Mouse (Mus musculus) lung, adult 2 months (tissue): ENCODE measurements around the gene Cytl1. TPM values are rescaled to one million over a fixed set of nuclear protein-coding genes. Genes with fewer than 3 reads are reported as not detected.

Experiments
- DNase-seq: peaks from one replicate; pipeline ENCODE4 v3.0.0; 2022
- H3K4me1 ChIP-seq: fragments of 200-500 bp; 2 replicates; pipeline ENCODE4 v1.6.1; 2011; ENCODE audit warnings: low read length; ENCODE audit not compliant: control insufficient read depth, insufficient read depth
- H3K4me3 ChIP-seq: fragments of 200-500 bp; replicated peaks from 2 replicates; pipeline ENCODE3; 2011; ENCODE audit warnings: low read depth, mild to moderate bottlenecking, control low read depth, low read length; ENCODE audit errors: extremely low read depth
- CTCF ChIP-seq: fragments of 200-500 bp; IDR thresholded peaks from 2 replicates; pipeline ENCODE4 v1.5.1; 2011; ENCODE audit warnings: mild to moderate bottlenecking, low read length, control low read depth; ENCODE audit not compliant: insufficient read depth
- POLR2A ChIP-seq: fragments of 200-500 bp; IDR thresholded peaks from 2 replicates; pipeline ENCODE4 v1.6.1; 2011; ENCODE audit warnings: low read depth, mild to moderate bottlenecking, control low read depth, low read length, borderline replicate concordance; ENCODE audit errors: extremely low read depth
- WGBS: fragments of 180-500 bp; shearing (Covaris S2); methylation state at CpG from one replicate; pipeline ENCODE4 v1.1.7; 2018; 5-methylcytosine and 5-hydroxymethylcytosine counted together
- polyA plus RNA-seq: library from polyadenylated mRNA; depleted of rRNA; stranded (reverse); fragments of >200 nt; gene quantifications from 2 replicates; pipeline ENCODE4 v1.2.3, GENCODE M21; 2012

Cytl1 gene
- polyA plus RNA-seq, 1 experiment, result 50.8 TPM

- TF ChIP-seq CTCF (peak; percentile 41; the same call in 1 of the 2 replicates), POLR2A (no peak)
- peak; percentile 28 for DNase-seq
- H3K4me3 ChIP-seq, result no peak overlapping the region
- H3K4me1 ChIP-seq, result no peaks in the 10 kb centered on the region
- WGBS, result under 1% methylated on average over 14 of the region's 14 CpGs
These were observed 17.8 kb upstream of the Cytl1 start for GRCm38 (mm10) chr5:37717384-37717963.

- Histone ChIP-seq H3K4me1 (no peaks in the 10 kb centered on the region), H3K4me3 (no peak overlapping the region)
- TF ChIP-seq CTCF (no peak), POLR2A (no peak)
- no peak for DNase-seq
- 17% methylated on average over 6 of the region's 6 CpGs for WGBS
These were observed 14.6 kb upstream of the Cytl1 start for GRCm38 (mm10) chr5:37720670-37721069.

GRCm38 (mm10) chr5:37725220-37725886 is 10.0 kb upstream of the Cytl1 start:
- no peaks in the 10 kb centered on the region for H3K4me1 ChIP-seq
- no peak for DNase-seq
- TF ChIP-seq POLR2A (no peak), CTCF (no peak)
- no peak overlapping the region for H3K4me3 ChIP-seq
- WGBS, result 25% methylated on average over 4 of the region's 4 CpGs

GRCm38 (mm10) chr5:37730781-37731180 is 4.5 kb upstream of the Cytl1 start:
- no peak for DNase-seq
- 69% methylated on average over 2 of the region's 2 CpGs for WGBS
- Histone ChIP-seq H3K4me3 (no peak overlapping the region), H3K4me1 (no peaks in the 10 kb centered on the region)
- TF ChIP-seq CTCF (no peak), POLR2A (no peak)

GRCm38 (mm10) chr5:37736213-37736612 is 894 bp downstream of the Cytl1 start:
- no peak overlapping the region for H3K4me3 ChIP-seq
- WGBS, result 50% methylated on average over 7 of the region's 7 CpGs

GRCm38 (mm10) chr5:37743889-37744707 is 8.8 kb downstream of the Cytl1 start:
- WGBS, result 57% methylated on average over 13 of the region's 13 CpGs

More at GRCm38 (mm10) chr5:37736213-37736612, 894 bp downstream of the Cytl1 start:
- H3K4me1 ChIP-seq, result no peaks in the 10 kb centered on the region
- TF ChIP-seq POLR2A (no peak), CTCF (no peak)
- no peak for DNase-seq

GRCm38 (mm10) chr5:37752027-37752967 is 17.0 kb downstream of the Cytl1 start:
- H3K4me1 ChIP-seq, result no peaks in the 10 kb centered on the region
- TF ChIP-seq CTCF (peak; percentile 66), POLR2A (no peak)
- 59% methylated on average over 8 of the region's 8 CpGs for WGBS
- H3K4me3 ChIP-seq, result no peak overlapping the region
- DNase-seq, result peak; percentile 35

More at GRCm38 (mm10) chr5:37743889-37744707, 8.8 kb downstream of the Cytl1 start:
- Histone ChIP-seq H3K4me1 (no peaks in the 10 kb centered on the region), H3K4me3 (no peak overlapping the region)
- no peak for TF ChIP-seq CTCF
- TF ChIP-seq POLR2A, result no peak
- DNase-seq, result peak; percentile 15

GRCm38 (mm10) chr5:37753366-37753765 is 18.0 kb downstream of the Cytl1 start:
- no peak for TF ChIP-seq POLR2A
- no peak overlapping the region for H3K4me3 ChIP-seq
- WGBS, result 68% methylated on average over 7 of the region's 7 CpGs
- no peak for DNase-seq
- H3K4me1 ChIP-seq, result no peaks in the 10 kb centered on the region

- no peak for DNase-seq
- Histone ChIP-seq H3K4me3 (no peak overlapping the region), H3K4me1 (no peaks in the 10 kb centered on the region)
- 81% methylated on average over 3 of the region's 3 CpGs for WGBS
- TF ChIP-seq POLR2A, result no peak
- no peak for TF ChIP-seq CTCF
These were observed 26.7 kb downstream of the Cytl1 start for GRCm38 (mm10) chr5:37762046-37762445.

- TF ChIP-seq POLR2A (no peak), CTCF (no peak)
- 72% methylated on average over 8 of the region's 8 CpGs for WGBS
- H3K4me1 ChIP-seq, result no peaks in the 10 kb centered on the region
- DNase-seq, result no peak
- H3K4me3 ChIP-seq, result no peak overlapping the region
These were observed 30.5 kb downstream of the Cytl1 start for GRCm38 (mm10) chr5:37765851-37766250.
